Mouse (Mus musculus): Measurements from ENCODE around the gene Mkln1.
A peak's percentile ranks its signal among the peaks of the same experiment; 100 is the strongest.
"Not testable (repeated sequence)": the region's sequence is repeated elsewhere in the genome, so short reads cannot be mapped to it uniquely, and the experiment has no call there.

Mkln1 gene

GRCm38 (mm10) chr6:31560138-31560959 is 161.8 kb downstream of the Mkln1 start:
- no peak for DNase-seq

DNA sequence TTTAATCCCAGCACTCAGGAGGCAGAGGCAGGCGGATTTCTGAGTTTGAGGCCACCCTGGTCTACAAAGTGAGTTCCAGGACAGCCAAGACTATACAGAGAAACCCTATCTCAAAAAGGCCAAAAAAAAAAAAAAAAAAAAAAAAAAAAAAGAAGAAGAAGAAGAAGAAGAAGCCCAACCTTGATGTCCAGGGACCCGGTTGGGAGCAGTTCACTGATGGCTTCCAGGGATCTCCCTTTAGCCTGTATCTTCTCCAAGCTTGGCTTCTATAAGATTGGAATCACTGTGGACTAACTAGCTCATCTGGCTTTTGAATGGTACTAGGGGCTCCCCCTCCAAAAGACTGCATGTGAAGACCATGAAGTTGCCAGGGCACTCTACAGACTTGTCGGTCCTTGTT is 163.4 kb downstream of the Mkln1 start:
- not testable (repeated sequence) for DNase-seq

GRCm38 (mm10) chr6:31562371-31563080 is 164.0 kb downstream of the Mkln1 start:
- DNase-seq, result no peak

- DNase-seq, result peak; percentile 68
These were observed 165.0 kb downstream of the Mkln1 start, which contains the start of gene Podxl for GRCm38 (mm10) chr6:31563235-31564181. Podxl (minus strand) TSS chr6:31563981.

GRCm38 (mm10) chr6:31564182-31564531 is 165.6 kb downstream of the Mkln1 start:
- no peak for DNase-seq

DNA sequence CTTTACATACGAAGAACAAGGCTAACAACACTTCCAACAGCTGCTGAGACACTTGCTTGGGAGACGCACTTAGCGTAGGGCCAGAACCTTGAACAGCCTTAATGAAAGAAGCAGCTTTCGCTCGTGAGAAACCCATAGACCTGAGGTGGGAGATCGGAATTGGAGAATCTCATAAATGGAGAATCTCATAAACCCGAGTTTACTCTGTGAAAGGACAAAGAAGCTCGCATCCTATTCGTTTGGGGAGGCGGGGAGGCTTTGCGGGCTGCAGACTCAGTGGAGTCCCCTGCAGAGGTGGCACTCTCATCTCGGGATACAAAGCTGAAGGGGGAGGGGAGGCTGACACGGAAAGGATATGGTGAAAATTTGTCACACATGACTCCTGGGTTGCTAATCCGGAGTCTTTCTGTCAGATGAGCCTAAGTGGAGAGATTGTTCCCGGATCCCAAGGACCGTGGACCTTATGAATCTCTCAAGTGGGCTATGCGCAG is 166.4 kb downstream of the Mkln1 start:
- peak; percentile 20 for DNase-seq
